Mouse (Mus musculus) retina, postnatal 1 day (tissue): ENCODE measurements around the gene Kdm4c.
"Not testable (repeated sequence)": the region's sequence is repeated elsewhere in the genome, so short reads cannot be mapped to it uniquely, and the experiment has no call there.

ENCODE experiments used
- DNase-seq: peaks from one replicate; pipeline ENCODE4 v3.0.0-alpha.2; 2012

The Kdm4c gene

GRCm38 (mm10) chr4:74312858-74313257 is 70.6 kb downstream of the Kdm4c start:
- DNase-seq: no peak

- no peak for DNase-seq
Measured at GRCm38 (mm10) chr4:74315388-74315787, 73.1 kb downstream of the Kdm4c start.

GRCm38 (mm10) chr4:74319313-74319712 is 77.0 kb downstream of the Kdm4c start:
- no peak for DNase-seq

GRCm38 (mm10) chr4:74357479-74357878 is 115.2 kb downstream of the Kdm4c start:
- no peak for DNase-seq

- no peak for DNase-seq
Measured at GRCm38 (mm10) chr4:74360274-74360673, 118.0 kb downstream of the Kdm4c start.

GRCm38 (mm10) chr4:74386583-74386982 is 144.3 kb downstream of the Kdm4c start:
- no peak for DNase-seq

GRCm38 (mm10) chr4:74393162-74393561 is 150.9 kb downstream of the Kdm4c start:
- no peak for DNase-seq

- DNase-seq: no peak
Measured at GRCm38 (mm10) chr4:74396562-74396961, 154.3 kb downstream of the Kdm4c start.

- not testable (repeated sequence) for DNase-seq
Measured at GRCm38 (mm10) chr4:74401617-74402313, 159.5 kb downstream of the Kdm4c start.

- no peak for DNase-seq
Measured at GRCm38 (mm10) chr4:74408731-74409130, 166.4 kb downstream of the Kdm4c start.

GRCm38 (mm10) chr4:74419794-74420193 is 177.5 kb downstream of the Kdm4c start:
- DNase-seq: no peak
